In genomic region chr13:117289494-117290270, GRCm38 (mm10) we compare ENCODE assay signal across 7 mouse cellular contexts.
A peak's percentile ranks its signal among the peaks of the same experiment; 100 is the strongest.
DNase-seq lines count a peak whose midpoint lies in the region; ATAC-seq lines count a peak whose summit lies in the region.

No protein-coding gene starts in this region.

- peak; percentile 64 to 90 for DNase-seq in adrenal gland, adult (ENCODE audit: inconsistent age in 2 of 2, low spot score in 1 of 2)
- peak; percentile 72 to 86 for DNase-seq in cerebellum, postnatal 25 days
- DNase-seq in gastrocnemius, postnatal 10 days: peak; percentile 74
- peak; percentile 14 to 72 for DNase-seq in left cerebral cortex, adult 9 months (ENCODE audit: low spot score in 2 of 2)
- peak; percentile 79 for DNase-seq in right cerebral cortex, postnatal 14 days

- 29% methylated on average over 17 of the region's 17 CpGs for WGBS in intestine, embryonic 15.5 days

- H3K4me3 ChIP-seq in intestine, embryonic 15.5 days (replicated peaks): no peak overlapping the region

- H3K27me3 ChIP-seq in intestine, embryonic 15.5 days (replicated peaks): no peaks in the 10 kb centered on the region

- no peak overlapping the region for H3K9ac ChIP-seq in intestine, embryonic 15.5 days

- no peaks in the 10 kb centered on the region for H3K9me3 ChIP-seq in intestine, embryonic 15.5 days

- ATAC-seq in intestine, embryonic 15.5 days: peak; percentile 91
- peak; percentile 89 for ATAC-seq in megakaryocyte progenitor cell, adult 5-6 weeks (replicated peaks; ENCODE audit: poor library complexity)

- H3K36me3 ChIP-seq in intestine, embryonic 15.5 days: no peaks in the 10 kb centered on the region

- H3K4me1 ChIP-seq in intestine, embryonic 15.5 days (replicated peaks): no peaks in the 10 kb centered on the region

- no peak overlapping the region for H3K27ac ChIP-seq in intestine, embryonic 15.5 days

- H3K4me2 ChIP-seq in intestine, embryonic 15.5 days (replicated peaks): peak overlapping the region; percentile 42
